Mouse (Mus musculus) MEL (cell line): ENCODE results near the gene Slc4a10. TPM values are rescaled to one million over a fixed set of nuclear protein-coding genes. Genes with fewer than 3 reads are reported as not detected.

ENCODE experiments used
- DNase-seq: peaks from one replicate; pipeline ENCODE4 v3.0.0; 2011; ENCODE audit warnings: low read depth, low spot score
- H3K27ac ChIP-seq: 2 replicates; pipeline ENCODE4 v1.5.1; 2012; ENCODE audit warnings: low read depth, mild to moderate bottlenecking, control low read depth, low read length, moderate library complexity; ENCODE audit not compliant: control insufficient read depth
- H3K27me3 ChIP-seq, 2 experiments: fragments of 150-350 bp in 1 of 2; sonication (generic) in 1 of 2; 2 replicates each; pipeline ENCODE4 v1.6.1; 2012; ENCODE audit warnings: low read length in 2 of 2, mild to moderate bottlenecking in 2 of 2, improper control_type of control experiment in 1 of 2, moderate library complexity in 1 of 2; ENCODE audit not compliant: insufficient read depth in 2 of 2, control insufficient read depth in 1 of 2
- H3K36me3 ChIP-seq, 2 experiments: 2 replicates each; pipeline ENCODE4 v1.6.1; 2012 to 2014; ENCODE audit warnings: low read length in 2 of 2, improper control_type of control experiment in 1 of 2, inconsistent platforms in 1 of 2, mild to moderate bottlenecking in 1 of 2; ENCODE audit not compliant: insufficient read depth in 2 of 2, control insufficient read depth in 1 of 2
- H3K4me1 ChIP-seq, 2 experiments: fragments of 150-350 bp in 1 of 2; sonication (generic) in 1 of 2; 2 replicates each; pipeline ENCODE4 v1.6.1; 2012; ENCODE audit warnings: low read length in 2 of 2, improper control_type of control experiment in 1 of 2, mild to moderate bottlenecking in 1 of 2; ENCODE audit not compliant: insufficient read depth in 2 of 2, control insufficient read depth in 1 of 2
- H3K4me3 ChIP-seq, 2 experiments: fragments of 150-350 bp in 1 of 2; sonication (generic) in 1 of 2; 2 replicates each; pipeline ENCODE4 v1.5.1; 2012; ENCODE audit warnings: low read depth in 2 of 2, low read length in 2 of 2, mild to moderate bottlenecking in 2 of 2, moderate library complexity in 2 of 2, control low read depth in 1 of 2, improper control_type of control experiment in 1 of 2; ENCODE audit not compliant: control insufficient read depth in 1 of 2, insufficient read depth in 1 of 2
- H3K79me2 ChIP-seq: 2 replicates; pipeline ENCODE4 v1.6.1; 2012; ENCODE audit warnings: mild to moderate bottlenecking, low read length, moderate library complexity; ENCODE audit not compliant: control insufficient read depth, poor library complexity, insufficient read depth
- H3K9ac ChIP-seq: 2 replicates; pipeline ENCODE4 v1.6.1; 2012; ENCODE audit warnings: low read depth, mild to moderate bottlenecking, control low read depth, low read length, moderate library complexity; ENCODE audit not compliant: control insufficient read depth, poor library complexity, severe bottlenecking
- H3K9me3 ChIP-seq: fragments of 150-350 bp; sonication (generic); replicated peaks from 2 replicates; pipeline ENCODE4 v1.6.1; 2012; ENCODE audit warnings: mild to moderate bottlenecking, low read length, improper control_type of control experiment, moderate library complexity; ENCODE audit not compliant: insufficient read depth
- BHLHE40 ChIP-seq: IDR thresholded peaks from 2 replicates; pipeline ENCODE4 v1.6.1; 2012; ENCODE audit warnings: low read depth, mild to moderate bottlenecking, inconsistent platforms, low read length, improper control_type of control experiment, borderline replicate concordance
- CHD1 ChIP-seq: IDR thresholded peaks from 2 replicates; pipeline ENCODE4 v1.6.1; 2012; ENCODE audit warnings: low read depth, mild to moderate bottlenecking, inconsistent platforms, low read length, improper control_type of control experiment
- CTCF ChIP-seq, 3 experiments: IDR thresholded peaks in 2 of 3; conservative IDR thresholded peaks in 1 of 3; 2 replicates each; pipeline ENCODE4 v1.5.1; 2011 to 2012; ENCODE audit warnings: low read length in 3 of 3, low read depth in 2 of 3, mild to moderate bottlenecking in 2 of 3, improper control_type of control experiment in 1 of 3, inconsistent platforms in 1 of 3, mixed read lengths in 1 of 3, moderate library complexity in 1 of 3; ENCODE audit not compliant: control insufficient read depth in 1 of 3, insufficient read depth in 1 of 3, poor library complexity in 1 of 3, severe bottlenecking in 1 of 3
- ELF1 ChIP-seq: IDR thresholded peaks from 2 replicates; pipeline ENCODE4 v1.6.1; 2014; ENCODE audit warnings: low read depth, mild to moderate bottlenecking, inconsistent platforms, low read length, improper control_type of control experiment, moderate library complexity
- EP300 ChIP-seq, 2 experiments: IDR thresholded peaks; 2 replicates each; pipeline ENCODE4 v1.6.1; 2011; ENCODE audit warnings: improper control_type of control experiment in 2 of 2, low read length in 2 of 2, low read depth in 1 of 2, mild to moderate bottlenecking in 1 of 2
- ETS1 ChIP-seq: IDR thresholded peaks from 2 replicates; pipeline ENCODE4 v1.6.1; 2012; ENCODE audit warnings: low read depth, mild to moderate bottlenecking, inconsistent platforms, low read length, improper control_type of control experiment, moderate library complexity
- JUND ChIP-seq: IDR thresholded peaks from 2 replicates; pipeline ENCODE4 v1.6.1; 2011; ENCODE audit warnings: low read depth, mild to moderate bottlenecking, improper control_type of control experiment, low read length
- KAT2A ChIP-seq: conservative IDR thresholded peaks from 2 replicates; pipeline ENCODE4 v1.6.1; 2012; ENCODE audit warnings: low read depth, low read length, improper control_type of control experiment, inconsistent platforms
- MAZ ChIP-seq: IDR thresholded peaks from 2 replicates; pipeline ENCODE4 v1.6.1; 2012; ENCODE audit warnings: low read depth, mild to moderate bottlenecking, inconsistent platforms, low read length, improper control_type of control experiment
- MEF2A ChIP-seq: IDR thresholded peaks from 2 replicates; pipeline ENCODE4 v1.6.1; 2014; ENCODE audit warnings: low read depth, mild to moderate bottlenecking, inconsistent platforms, low read length, improper control_type of control experiment; ENCODE audit not compliant: poor library complexity, insufficient replicate concordance, severe bottlenecking; ENCODE audit errors: extremely low read depth
- MXI1 ChIP-seq: IDR thresholded peaks from 2 replicates; pipeline ENCODE4 v1.6.1; 2011; ENCODE audit warnings: mild to moderate bottlenecking, low read depth, low read length, improper control_type of control experiment
- MYC ChIP-seq: IDR thresholded peaks from 2 replicates; pipeline ENCODE4 v1.6.1; 2011; ENCODE audit warnings: low read depth, mild to moderate bottlenecking, low read length, improper control_type of control experiment, moderate library complexity
- POLR2AphosphoS2 ChIP-seq: IDR thresholded peaks from 2 replicates; pipeline ENCODE4 v1.6.1; 2011; ENCODE audit warnings: low read length, improper control_type of control experiment
- POLR2AphosphoS5 ChIP-seq: IDR thresholded peaks from 2 replicates; pipeline ENCODE4 v1.6.1; 2012; ENCODE audit warnings: low read depth, borderline replicate concordance, mild to moderate bottlenecking, inconsistent platforms, low read length, moderate library complexity, mixed read lengths
- RAD21 ChIP-seq: IDR thresholded peaks from 2 replicates; pipeline ENCODE4 v1.6.1; 2011; ENCODE audit warnings: mild to moderate bottlenecking, low read depth, low read length, improper control_type of control experiment
- RCOR1 ChIP-seq: IDR thresholded peaks from 2 replicates; pipeline ENCODE4 v1.6.1; 2012; ENCODE audit warnings: low read depth, mild to moderate bottlenecking, inconsistent platforms, low read length, improper control_type of control experiment
- SIN3A ChIP-seq: IDR thresholded peaks from 2 replicates; pipeline ENCODE4 v1.6.1; 2012; ENCODE audit warnings: low read length, improper control_type of control experiment, inconsistent platforms
- TAL1 ChIP-seq: IDR thresholded peaks from 2 replicates; pipeline ENCODE4 v1.6.1; 2012; ENCODE audit warnings: mild to moderate bottlenecking, inconsistent platforms, low read length, moderate library complexity, mixed read lengths
- TBP ChIP-seq: IDR thresholded peaks from 2 replicates; pipeline ENCODE4 v1.8.0; 2011; ENCODE audit warnings: low read depth, low read length, improper control_type of control experiment
- TCF12 ChIP-seq: IDR thresholded peaks from 2 replicates; pipeline ENCODE4 v1.6.1; 2014; ENCODE audit warnings: low read depth, mild to moderate bottlenecking, inconsistent platforms, low read length, improper control_type of control experiment, moderate library complexity
- UBTF ChIP-seq: IDR thresholded peaks from 2 replicates; pipeline ENCODE4 v1.6.1; 2012; ENCODE audit warnings: low read depth, mild to moderate bottlenecking, inconsistent platforms, low read length, improper control_type of control experiment, moderate library complexity, borderline replicate concordance; ENCODE audit not compliant: insufficient read depth
- USF1 ChIP-seq: IDR thresholded peaks from 2 replicates; pipeline ENCODE4 v1.6.1; 2014; ENCODE audit warnings: low read depth, mild to moderate bottlenecking, inconsistent platforms, low read length, improper control_type of control experiment, moderate library complexity
- ZMIZ1 ChIP-seq: IDR thresholded peaks from 2 replicates; pipeline ENCODE4 v1.6.1; 2012; ENCODE audit warnings: low read depth, mild to moderate bottlenecking, inconsistent platforms, low read length, improper control_type of control experiment, moderate library complexity
- ZNF384 ChIP-seq: IDR thresholded peaks from 2 replicates; pipeline ENCODE4 v1.6.1; 2012; ENCODE audit warnings: low read depth, mild to moderate bottlenecking, inconsistent platforms, low read length, improper control_type of control experiment
- polyA plus RNA-seq, 2 experiments: library from polyadenylated mRNA; stranded (reverse) in 1 of 2; unstranded in 1 of 2; fragments of >175 nt in 1 of 2; fragments of >200 nt in 1 of 2; gene quantifications; 2 replicates each; pipeline versions ENCODE4 v1.2.1 to v1.2.4; 2012; ENCODE audit warnings: low replicate concordance in 2 of 2, low read depth in 1 of 2; ENCODE audit not compliant: insufficient read length in 2 of 2, insufficient read depth in 1 of 2, missing spikeins in 1 of 2
- total RNA-seq: library from RNA; depleted of rRNA; stranded (reverse); fragments of 300-350 nt; gene quantifications from 2 replicates; pipeline ENCODE4 v1.2.3, GENCODE M21; 2012

The Slc4a10 gene
- total and polyA plus RNA-seq, 3 experiments = 0.08 TPM; not detected in 2

GRCm38 (mm10) chr2:62360872-62361271 is 314.6 kb downstream of the Slc4a10 start:
- Histone ChIP-seq H3K27me3 (no peaks in the 10 kb centered on the region), H3K9ac (no peak overlapping the region), H3K4me3 (no peak overlapping the region)
- peak; percentile 36 for DNase-seq
- TF ChIP-seq CTCF (IDR thresholded peaks at IDR 0.05 in 2 of 3, conservative IDR thresholded peaks at IDR 0.05 in 1 of 3; ENCODE audit: control insufficient read depth in 1 of 3, insufficient read depth in 1 of 3, low read depth in 2 of 3, low read length in 3 of 3, poor library complexity in 1 of 3, severe bottlenecking in 1 of 3) = no peak
- no peak for TF ChIP-seq RAD21
- TF ChIP-seq CHD1 = no peak
- TF ChIP-seq JUND = no peak
- 0 out of 2 replicates have a peak, but pooled peaks have one; percentile 16 for TF ChIP-seq MYC
- no peak for TF ChIP-seq TBP
- TF ChIP-seq UBTF = no peak
- TF ChIP-seq TAL1 = peak; percentile 19; the same call in 1 of the 2 replicates
- no peak for TF ChIP-seq MEF2A
- TF ChIP-seq EP300 (IDR thresholded peaks at IDR 0.05; ENCODE audit: low read depth in 1 of 2, low read length in 2 of 2) = peak; percentile 11 to 52; a peak in 1 of 4 replicates
- TF ChIP-seq ZNF384 = peak; percentile 94
- TF ChIP-seq ELF1 = no peak
- TF ChIP-seq, all 39 proteins: peak for 4
- peaks cover 22 to 41% of the 10 kb centered on the region in 2 experiments for H3K4me1 ChIP-seq
- no peaks in the 10 kb centered on the region for H3K9me3 ChIP-seq
- peaks cover 23 to 44% of the 10 kb centered on the region in 2 experiments for H3K36me3 ChIP-seq
- H3K27ac ChIP-seq = peak overlapping the region; percentile 18; the same call in 1 of the 2 replicates
- no peaks in the 10 kb centered on the region for H3K79me2 ChIP-seq

- no peak for DNase-seq
- H3K4me1 ChIP-seq = peaks cover 22 to 41% of the 10 kb centered on the region in 2 experiments
- no peaks in the 10 kb centered on the region for H3K9me3 ChIP-seq
- peaks cover 23 to 44% of the 10 kb centered on the region in 2 experiments for H3K36me3 ChIP-seq
- H3K27ac ChIP-seq = peak overlapping the region; percentile 17; the same call in 1 of the 2 replicates
- TF ChIP-seq MAZ (no peak), BHLHE40 (no peak), JUND (no peak), TCF12 (no peak), ETS1 (no peak), RCOR1 (no peak), EP300 (IDR thresholded peaks at IDR 0.05; ENCODE audit: low read depth in 1 of 2, low read length in 2 of 2) (no peak), MXI1 (no peak), MYC (no peak), POLR2AphosphoS2 (no peak), POLR2AphosphoS5 (no peak), SIN3A (no peak), ELF1 (no peak), TAL1 (no peak), USF1 (no peak), KAT2A (no peak), ZMIZ1 (no peak)
- no peaks in the 10 kb centered on the region for H3K27me3 ChIP-seq
- no peak overlapping the region for H3K9ac ChIP-seq
- H3K79me2 ChIP-seq = no peaks in the 10 kb centered on the region
- H3K4me3 ChIP-seq = no peak overlapping the region
Measured at GRCm38 (mm10) chr2:62361514-62361913, 315.3 kb downstream of the Slc4a10 start.
